Mouse (Mus musculus): ENCODE data around the gene Pde4d. TPM values are rescaled to one million over a fixed set of nuclear protein-coding genes. Genes with fewer than 3 reads are reported as not detected.
A peak's percentile ranks its signal among the peaks of the same experiment; 100 is the strongest.

The Pde4d gene
- total RNA-seq, 2 experiments from 2014 or later: 38.1 to 40.2 TPM

- no peak for DNase-seq
Observed at GRCm38 (mm10) chr13:109569491-109569890, 1119.7 kb downstream of the Pde4d start.

- no peak for DNase-seq
Observed at GRCm38 (mm10) chr13:109576725-109577124, 1127.0 kb downstream of the Pde4d start.

GRCm38 (mm10) chr13:109577454-109577853 is 1127.7 kb downstream of the Pde4d start:
- no peak for DNase-seq

GRCm38 (mm10) chr13:109577901-109578300 is 1128.2 kb downstream of the Pde4d start:
- DNase-seq: no peak

GRCm38 (mm10) chr13:109581284-109582070 is 1131.7 kb downstream of the Pde4d start:
- DNase-seq: no peak

GRCm38 (mm10) chr13:109590048-109590447 is 1140.3 kb downstream of the Pde4d start:
- DNase-seq: no peak

GRCm38 (mm10) chr13:109592192-109592797 is 1142.5 kb downstream of the Pde4d start:
- no peak for DNase-seq

- no peak for DNase-seq
Observed at GRCm38 (mm10) chr13:109599711-109600110, 1150.0 kb downstream of the Pde4d start.

- no peak for DNase-seq
Observed at GRCm38 (mm10) chr13:109604017-109604416, 1154.3 kb downstream of the Pde4d start.

- no peak for DNase-seq
Observed at GRCm38 (mm10) chr13:109605140-109605539, 1155.4 kb downstream of the Pde4d start.

GRCm38 (mm10) chr13:109609106-109609804 is 1159.5 kb downstream of the Pde4d start:
- no peak for DNase-seq

- DNase-seq: peak; percentile 45 to 54
Observed at GRCm38 (mm10) chr13:109609805-109610187, 1160.0 kb downstream of the Pde4d start.

- DNase-seq: no peak
Observed at GRCm38 (mm10) chr13:109610772-109611171, 1161.0 kb downstream of the Pde4d start.

- no peak for DNase-seq
Observed at GRCm38 (mm10) chr13:109615213-109615784, 1165.6 kb downstream of the Pde4d start.

GRCm38 (mm10) chr13:109615785-109616281 is 1166.1 kb downstream of the Pde4d start:
- no peak for DNase-seq

- no peak for DNase-seq
Observed at GRCm38 (mm10) chr13:109619158-109619657, 1169.5 kb downstream of the Pde4d start.

GRCm38 (mm10) chr13:109622207-109622606 is 1172.5 kb downstream of the Pde4d start:
- DNase-seq: no peak

- no peak for DNase-seq
Observed at GRCm38 (mm10) chr13:109623201-109623600, 1173.5 kb downstream of the Pde4d start.

- DNase-seq: no peak
Observed at GRCm38 (mm10) chr13:109624772-109625349, 1175.1 kb downstream of the Pde4d start.

GRCm38 (mm10) chr13:109625466-109626129 is 1175.8 kb downstream of the Pde4d start:
- DNase-seq: no peak

- no peak for DNase-seq
Observed at GRCm38 (mm10) chr13:109627265-109627664, 1177.5 kb downstream of the Pde4d start.

Data from adrenal gland, postnatal 36 days (tissue).